Mouse (Mus musculus): ENCODE data around the gene Gm36210.

Gene Gm36210

DNA sequence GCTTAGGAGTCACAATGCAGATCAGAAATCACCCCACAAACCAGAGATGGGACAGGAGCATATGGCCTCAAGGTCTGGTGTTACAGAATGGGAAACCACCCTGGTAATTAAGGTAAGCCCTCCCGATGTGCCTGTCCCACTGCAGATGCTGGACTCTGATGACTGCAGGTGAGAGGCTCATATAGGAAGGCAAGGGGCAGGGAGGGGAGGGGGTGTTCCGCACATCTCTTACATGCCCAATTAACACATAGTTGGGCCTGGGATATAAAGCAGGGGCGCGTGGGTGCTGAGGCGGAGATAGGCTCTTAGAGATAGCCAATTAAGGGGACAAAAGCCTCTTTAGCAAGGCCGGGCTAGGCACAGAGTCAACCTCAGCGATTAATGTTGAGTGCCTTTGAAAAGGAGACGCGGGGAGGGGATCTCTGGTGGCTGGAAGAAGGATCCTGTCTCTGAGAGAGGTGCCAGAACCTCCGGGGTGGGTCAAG, at the start of gene Gm36210:
Gene Gm36210, minus strand, starts transcription at position 51 of the 485 bp plus-strand sequence.
- DNase-seq, result no peak

DNA sequence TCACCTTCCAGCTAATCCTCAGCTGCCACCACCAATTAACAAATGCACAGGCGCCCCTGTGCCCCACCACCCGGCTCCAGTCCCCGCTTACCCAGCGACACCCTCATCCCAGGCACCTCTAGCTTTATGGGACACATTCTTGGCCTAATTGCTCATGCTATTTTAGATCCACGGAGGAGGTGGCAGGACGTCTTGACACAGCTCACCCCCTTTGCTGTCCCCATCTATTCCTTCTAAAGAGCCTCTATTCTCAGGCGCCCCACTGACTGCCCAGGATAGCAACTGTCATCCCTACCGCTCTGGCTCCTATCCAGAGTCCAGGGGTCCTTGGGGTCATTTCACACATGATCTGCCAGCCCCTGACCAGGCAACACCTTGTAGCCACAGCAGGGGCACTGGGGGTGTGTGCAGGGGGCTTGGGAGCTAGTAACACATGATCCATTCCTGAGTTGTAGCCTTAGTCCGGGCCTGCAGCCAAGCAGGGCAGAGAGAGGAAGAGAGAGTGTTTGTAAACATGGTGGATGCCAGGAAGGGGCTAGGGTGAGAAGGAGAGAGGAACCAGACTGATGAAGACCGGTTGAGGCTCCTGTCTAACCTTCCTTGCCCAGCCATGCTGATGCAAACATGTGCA, 47.6 kb upstream of the Gm36210 start:
- peak; percentile 35 for DNase-seq

DNA sequence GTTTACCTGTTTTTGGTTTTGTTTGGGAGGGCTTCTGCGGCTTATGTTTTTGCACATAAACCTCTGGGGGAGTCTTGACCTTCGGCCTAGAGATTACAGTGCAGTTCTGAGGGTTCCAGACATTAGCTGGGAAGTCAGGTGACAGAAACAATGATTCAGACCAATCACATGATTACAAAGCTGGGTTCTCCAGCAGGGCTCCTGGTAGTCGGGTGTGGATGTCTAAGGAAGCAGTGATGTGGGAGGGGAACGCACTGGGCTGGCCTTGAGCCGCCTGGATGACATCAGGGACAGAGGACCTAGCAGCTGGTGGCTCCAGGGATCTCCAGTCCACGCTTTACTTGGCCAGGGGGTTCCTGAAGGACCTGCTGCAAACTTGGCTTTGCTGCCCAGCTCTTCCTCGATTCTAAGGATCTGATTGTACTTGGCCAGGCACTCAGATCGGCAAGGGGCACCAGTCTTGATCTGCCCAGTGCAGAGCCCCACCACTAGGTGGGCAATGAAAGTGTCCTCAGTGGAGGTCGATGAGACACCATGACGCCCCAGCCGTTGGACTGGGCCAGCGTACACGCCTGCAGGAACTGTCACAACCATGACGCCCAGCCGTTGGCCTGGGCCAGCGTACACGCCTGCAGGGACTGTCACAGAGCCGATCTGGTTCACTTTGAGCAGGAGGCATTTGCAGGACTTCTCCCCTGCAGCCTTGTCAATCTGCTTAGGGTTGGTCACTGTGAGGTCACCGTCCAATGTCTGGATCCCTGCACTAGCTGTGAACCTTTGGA, 44.4 kb upstream of the Gm36210 start:
- DNase-seq, result peak; percentile 58

DNA sequence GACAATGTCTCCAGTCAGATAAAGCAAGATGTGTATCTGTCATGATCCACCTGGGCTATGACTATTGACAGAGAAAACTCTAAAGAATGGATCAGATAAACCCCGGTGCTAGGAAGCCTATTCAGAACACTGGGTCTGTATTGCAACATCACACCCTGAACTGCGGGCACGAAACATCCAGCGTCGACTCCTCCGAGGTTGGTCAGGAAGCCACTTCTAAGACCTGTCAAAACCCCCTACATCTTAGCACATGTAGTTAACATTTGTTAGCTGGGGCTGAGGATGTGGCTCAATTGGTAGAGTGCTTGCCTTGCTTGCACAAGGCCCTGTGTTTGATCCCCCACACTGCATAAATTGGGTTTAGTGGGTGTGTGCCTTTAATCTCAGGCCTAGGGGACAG, 42.1 kb upstream of the Gm36210 start:
- DNase-seq, result no peak

DNA sequence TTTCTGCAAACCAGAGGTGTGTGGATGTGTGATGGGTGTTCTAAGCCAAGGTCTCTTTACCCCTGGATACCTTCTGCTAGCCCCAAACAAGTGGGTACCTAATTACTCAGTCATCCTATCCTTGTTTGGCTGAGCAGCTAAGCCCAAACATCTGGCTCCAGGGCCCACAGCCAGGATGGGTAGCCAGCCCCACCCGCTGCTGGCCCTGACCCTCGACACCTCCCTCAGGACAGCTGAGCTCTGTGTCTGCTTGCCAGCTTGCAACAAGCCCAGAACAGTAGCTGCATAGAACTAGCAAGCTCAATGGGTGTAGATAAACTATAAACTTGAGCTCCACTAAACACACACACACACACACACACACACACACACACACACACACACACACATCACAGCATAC, 41.5 kb upstream of the Gm36210 start:
- peak; percentile 53 for DNase-seq

- DNase-seq, result peak; percentile 98
Observed at GRCm38 (mm10) chr7:4943223-4943815, 37.0 kb upstream of the Gm36210 start.

GRCm38 (mm10) chr7:4942673-4943072, 36.4 kb upstream of the Gm36210 start:
- no peak for DNase-seq

- DNase-seq, result peak; percentile 92
Observed at GRCm38 (mm10) chr7:4940068-4940479, 33.8 kb upstream of the Gm36210 start.

DNA sequence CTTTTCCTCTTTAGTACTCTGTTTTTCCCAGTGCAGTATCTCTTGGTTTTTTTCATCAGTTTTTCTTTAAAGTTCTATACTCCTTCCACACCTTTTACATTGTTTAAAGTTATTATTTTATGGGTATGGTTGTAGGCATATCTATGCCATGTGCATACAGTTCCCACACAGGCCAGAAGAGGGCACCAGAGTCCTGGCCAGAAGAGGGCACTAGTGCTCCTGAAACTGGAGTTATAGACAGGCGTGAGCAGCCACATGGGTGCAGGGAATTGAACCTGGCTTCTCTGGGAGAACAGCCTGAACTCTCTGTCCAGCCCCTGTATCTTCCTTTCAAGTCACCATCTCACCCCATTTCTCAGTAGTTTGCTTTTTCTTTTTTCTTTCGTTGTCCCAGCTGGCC, 32.1 kb upstream of the Gm36210 start:
- DNase-seq, result peak; percentile 84

- DNase-seq, result no peak
Observed at GRCm38 (mm10) chr7:4937392-4937791, 31.1 kb upstream of the Gm36210 start.

DNA sequence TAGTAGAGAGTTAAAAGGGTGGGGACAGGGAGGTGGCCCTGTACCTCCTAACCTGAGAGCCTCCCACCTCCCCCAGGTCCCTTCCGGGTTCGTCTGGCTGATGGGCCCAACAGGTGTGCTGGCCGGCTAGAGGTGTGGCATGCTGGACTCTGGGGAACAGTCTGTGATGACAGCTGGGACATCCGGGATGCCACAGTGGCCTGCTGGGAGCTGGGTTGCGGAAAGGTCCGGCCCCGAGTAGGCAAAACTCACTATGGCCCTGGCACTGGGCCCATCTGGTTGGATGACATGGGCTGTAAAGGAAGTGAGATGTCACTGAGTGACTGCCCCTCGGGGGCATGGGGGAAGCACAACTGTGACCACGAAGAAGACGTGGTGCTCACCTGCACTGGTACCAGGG, 30.5 kb upstream of the Gm36210 start:
- DNase-seq, result no peak

DNA sequence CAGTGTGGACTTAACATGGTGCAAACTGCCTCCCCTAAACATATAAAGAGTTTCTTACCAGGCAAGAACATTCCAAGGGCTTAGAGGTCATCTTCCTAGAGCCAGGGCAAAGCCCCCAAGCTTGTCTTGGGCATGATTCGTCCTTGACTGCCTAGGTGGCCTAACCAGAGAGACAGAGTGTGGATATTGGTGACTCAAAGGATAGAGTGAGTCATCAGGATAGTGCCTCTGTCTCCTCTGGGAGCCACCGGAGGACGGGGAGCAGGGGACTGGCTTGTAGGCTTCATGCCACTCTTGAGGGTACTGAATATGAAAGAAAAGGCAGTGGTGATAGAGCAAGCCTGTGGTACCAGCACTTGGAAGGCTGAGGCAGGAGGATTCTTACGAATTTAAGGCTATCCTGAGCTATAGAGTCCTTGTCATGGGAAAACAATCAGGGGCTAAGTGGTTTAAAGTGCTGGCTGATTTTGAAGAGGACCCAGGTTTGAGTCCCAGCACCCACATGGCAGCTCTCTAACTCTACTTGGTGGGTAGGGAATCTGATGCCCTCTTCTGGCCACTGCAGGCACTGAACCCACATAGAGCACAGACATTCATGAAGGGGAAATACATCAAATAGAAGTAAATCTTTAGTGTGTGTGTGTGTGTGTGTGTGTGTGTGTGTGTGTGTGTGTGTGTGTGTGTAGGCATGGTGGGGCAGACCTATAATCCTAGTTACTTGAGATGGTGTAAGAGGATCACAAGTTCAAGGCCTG, 28.0 kb upstream of the Gm36210 start:
- no peak for DNase-seq

DNA sequence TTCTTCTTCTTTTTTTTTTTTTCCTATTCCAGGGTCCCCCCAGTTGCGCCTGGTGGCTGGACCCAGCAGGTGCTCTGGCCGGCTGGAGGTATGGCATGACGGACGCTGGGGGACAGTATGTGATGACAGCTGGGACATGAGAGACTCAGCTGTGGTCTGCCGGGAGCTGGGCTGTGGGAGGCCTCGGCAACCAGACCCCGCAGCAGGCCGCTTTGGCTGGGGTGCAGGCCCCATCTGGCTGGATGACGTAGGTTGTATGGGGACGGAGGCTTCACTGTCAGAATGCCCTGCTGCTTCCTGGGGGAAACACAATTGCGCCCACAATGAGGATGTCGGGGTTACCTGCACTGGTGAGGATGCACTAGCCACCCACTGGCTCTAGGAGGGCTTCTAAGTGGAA, 26.8 kb upstream of the Gm36210 start:
- DNase-seq, result no peak

DNA sequence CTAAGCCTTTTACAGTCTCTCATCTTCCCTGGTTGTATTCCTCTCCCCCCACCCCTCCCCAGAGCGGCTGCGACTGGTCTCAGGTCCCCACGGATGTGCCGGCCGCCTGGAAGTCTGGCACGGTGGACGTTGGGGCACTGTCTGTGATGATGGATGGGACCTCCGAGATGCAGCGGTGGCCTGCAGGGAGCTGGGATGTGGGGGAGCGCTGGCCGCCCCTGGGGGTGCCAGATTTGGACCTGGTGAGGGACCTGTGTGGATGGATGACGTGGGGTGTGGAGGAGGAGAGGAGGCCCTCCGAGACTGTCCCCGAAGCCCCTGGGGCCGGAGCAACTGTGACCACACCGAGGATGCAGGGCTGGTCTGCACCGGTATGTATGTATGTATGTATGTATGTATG, 22.0 kb upstream of the Gm36210 start:
- no peak for DNase-seq

DNA sequence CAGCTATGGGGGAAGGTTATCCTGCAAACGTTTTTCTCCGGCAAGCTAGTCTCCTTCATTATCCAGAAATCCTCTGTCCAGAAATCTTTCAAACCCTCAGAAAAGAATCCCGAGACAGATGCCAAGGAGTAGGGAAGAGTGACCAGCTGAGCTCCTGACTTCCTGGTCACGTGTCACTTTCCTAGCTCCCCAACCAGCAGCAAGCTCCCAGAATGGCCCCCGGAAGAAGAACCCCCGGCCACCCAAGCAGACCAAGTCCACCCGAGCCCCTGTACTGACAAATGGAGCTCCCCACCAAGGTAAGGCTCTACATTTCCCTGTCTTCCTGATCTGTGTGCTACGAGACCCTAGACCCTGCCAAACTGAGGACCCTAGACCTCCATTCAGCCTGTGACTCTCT, 21.4 kb upstream of the Gm36210 start:
- peak; percentile 38 for DNase-seq

GRCm38 (mm10) chr7:4926849-4927248, 20.5 kb upstream of the Gm36210 start:
- DNase-seq, result no peak

DNA sequence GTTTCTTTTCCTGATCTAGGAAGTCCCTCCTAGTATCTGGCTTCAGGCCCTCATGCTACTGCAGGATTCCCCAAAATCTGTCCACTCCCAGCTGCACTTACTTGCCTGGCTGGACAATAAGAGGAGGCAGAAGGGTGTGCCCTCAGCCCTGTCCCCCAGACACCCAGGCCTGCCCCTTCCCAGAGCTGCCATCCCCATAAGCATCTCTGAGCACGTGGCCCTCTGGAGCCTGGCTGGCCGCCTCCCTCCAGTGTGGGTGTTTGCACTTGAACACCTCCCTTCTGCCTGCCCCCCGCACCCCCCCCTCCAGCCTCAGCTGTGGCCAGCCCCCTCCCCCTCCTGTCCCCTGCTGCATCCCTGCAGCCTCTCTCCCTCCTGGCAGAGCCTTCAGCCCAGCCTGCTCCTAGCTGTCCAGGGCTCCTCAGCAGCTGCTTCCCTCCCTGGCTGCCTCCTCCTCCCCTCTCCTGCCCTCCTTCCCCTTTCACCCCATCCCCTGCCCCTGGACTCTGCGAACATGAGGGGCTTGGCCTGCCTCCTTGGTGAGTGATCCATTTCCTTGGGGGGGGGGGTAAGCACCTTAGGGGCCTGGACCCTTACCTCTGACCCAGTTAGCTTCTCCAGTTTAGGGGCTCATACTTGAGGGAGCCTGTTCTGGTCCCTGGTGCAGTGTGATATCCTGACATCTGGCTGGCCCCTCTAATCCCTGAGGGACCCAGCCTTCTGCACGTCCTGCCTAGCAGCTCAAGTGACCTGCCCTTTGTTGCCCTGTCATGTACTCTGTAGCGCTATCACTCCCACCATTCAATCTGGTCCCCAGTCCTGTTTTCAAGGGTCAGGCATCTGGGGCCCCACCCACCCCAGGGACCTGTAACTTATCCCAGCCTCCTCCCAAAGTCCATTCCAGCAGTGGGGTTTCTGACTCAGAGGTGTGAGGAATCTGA, 19.4 kb upstream of the Gm36210 start, which contains the start of gene Ssc5d:
Gene Ssc5d, plus strand, starts transcription at position 345 of the 941 bp plus-strand sequence.
- peak; percentile 35 for DNase-seq

DNA sequence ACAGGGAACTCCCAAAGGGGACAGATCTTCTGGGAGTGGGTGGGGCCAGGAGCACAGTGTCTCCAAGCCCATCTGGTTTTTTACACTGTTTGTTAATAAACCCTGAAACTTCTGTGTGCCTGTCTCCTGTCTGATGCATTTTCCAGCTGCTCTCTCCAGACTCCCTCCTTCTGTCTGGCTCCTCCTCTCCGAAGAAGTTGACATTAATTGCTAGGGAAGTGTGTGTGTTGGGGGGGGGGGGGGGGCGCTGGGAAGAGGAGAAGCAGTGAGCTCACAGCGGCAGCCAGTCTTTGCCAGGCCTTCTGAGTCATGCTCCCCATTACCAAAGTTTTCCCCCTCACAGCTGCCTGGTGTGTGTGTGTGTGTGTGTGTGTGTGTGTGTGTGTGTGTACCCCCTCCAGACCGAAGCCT, 18.6 kb upstream of the Gm36210 start:
- DNase-seq, result peak; percentile 43

- no peak for DNase-seq
Observed at GRCm38 (mm10) chr7:4924483-4924882, 18.2 kb upstream of the Gm36210 start.

GRCm38 (mm10) chr7:4923586-4924364, 17.5 kb upstream of the Gm36210 start:
- DNase-seq, result peak; percentile 50
